Mouse (Mus musculus) megakaryocyte, embryonic 14.5 days (primary cell): Measurements from ENCODE around the gene Tspear. TPM values are rescaled to one million over a fixed set of nuclear protein-coding genes. Genes with fewer than 3 reads are reported as not detected.

Experiments used
- H3K27me3 ChIP-seq: replicated peaks from 2 replicates; pipeline ENCODE3; 2012; ENCODE audit warnings: inconsistent platforms
- H3K36me3 ChIP-seq: replicated peaks from 2 replicates; pipeline ENCODE3; 2012; ENCODE audit warnings: low read length, inconsistent platforms, mixed read lengths
- H3K4me1 ChIP-seq: 2 replicates; pipeline ENCODE4 v1.6.1; 2012; ENCODE audit warnings: inconsistent platforms
- H3K4me3 ChIP-seq: replicated peaks from 2 replicates; pipeline ENCODE3; 2012; ENCODE audit warnings: moderate library complexity, mild to moderate bottlenecking, inconsistent platforms
- H3K9me3 ChIP-seq: 2 replicates; pipeline ENCODE4 v1.6.1; 2012; ENCODE audit warnings: inconsistent platforms
- FLI1 ChIP-seq: IDR thresholded peaks from 2 replicates; pipeline ENCODE4 v1.6.1; 2012; ENCODE audit warnings: low read length, inconsistent platforms, mixed read lengths
- GATA1 ChIP-seq: IDR thresholded peaks from 3 replicates; pipeline ENCODE4 v1.6.1; 2012; ENCODE audit warnings: mixed read lengths, low read length, inconsistent platforms, borderline replicate concordance
- polyA plus RNA-seq: library from polyadenylated mRNA; stranded (reverse); fragments of >175 nt; gene quantifications from 2 replicates; pipeline ENCODE4 v1.2.3, GENCODE M21; 2012; ENCODE audit warnings: low replicate concordance; ENCODE audit not compliant: insufficient read depth

The Tspear gene
- polyA plus RNA-seq, 1 experiment: 1.3 TPM

DNA sequence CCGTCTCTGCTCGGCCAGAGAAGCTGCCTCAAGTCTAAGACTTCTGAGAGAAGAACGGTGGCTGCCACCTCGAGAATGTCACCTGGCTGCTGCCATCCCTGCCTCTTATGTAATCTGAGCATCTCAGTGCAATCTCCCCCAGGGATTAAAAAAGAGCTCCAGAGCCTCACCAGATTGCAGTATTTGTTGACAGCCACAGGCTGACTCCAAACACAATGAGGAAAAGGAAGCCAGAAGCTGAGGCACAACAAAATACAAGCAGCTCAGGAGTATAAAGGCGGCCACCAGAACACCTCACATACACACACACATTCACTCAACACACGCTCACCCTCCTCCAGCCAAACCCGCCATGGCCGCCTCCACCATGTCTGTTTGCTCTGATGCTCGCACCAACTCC lies 149.3 kb downstream of the Tspear start, which contains the start of gene Krtap10-10:
Gene Krtap10-10, plus strand, starts transcription at position 301 of the 400 bp plus-strand sequence.
- Histone ChIP-seq H3K27me3 (peaks cover 6% of the 10 kb centered on the region), H3K36me3 (no peaks in the 10 kb centered on the region), H3K4me3 (no peak within 1 kb of the TSS), H3K4me1 (no peaks in the 10 kb centered on the region), H3K9me3 (peaks cover 15% of the 10 kb centered on the region; the same call in 1 of the 2 replicates)
- TF ChIP-seq GATA1 (no peak), FLI1 (no peak)

DNA sequence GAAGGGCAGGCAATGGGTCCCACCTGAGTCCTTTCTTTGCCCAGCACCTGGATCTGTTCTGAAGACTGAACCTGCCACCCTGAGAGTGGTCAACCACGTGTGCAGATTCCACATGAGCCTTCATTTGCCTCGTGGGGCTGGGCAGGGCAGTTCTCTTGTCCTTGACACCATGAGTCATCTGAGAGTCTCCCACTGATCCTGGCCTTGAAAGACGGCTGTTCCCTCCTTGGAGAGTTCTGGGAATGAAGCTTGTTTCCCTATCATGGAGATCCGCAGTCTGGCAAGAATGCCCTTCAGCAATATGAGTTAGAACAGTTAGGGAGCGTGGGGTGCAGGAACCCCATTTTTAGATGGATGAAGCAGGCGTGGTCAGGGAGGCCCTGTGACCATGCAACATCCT lies 152.6 kb downstream of the Tspear start:
- H3K36me3 ChIP-seq: no peaks in the 10 kb centered on the region
- TF ChIP-seq GATA1 (no peak), FLI1 (no peak)
- H3K4me1 ChIP-seq: no peaks in the 10 kb centered on the region
- H3K9me3 ChIP-seq: peaks cover 41% of the 10 kb centered on the region
- H3K27me3 ChIP-seq: peaks cover 9% of the 10 kb centered on the region
- H3K4me3 ChIP-seq: no peak overlapping the region

DNA sequence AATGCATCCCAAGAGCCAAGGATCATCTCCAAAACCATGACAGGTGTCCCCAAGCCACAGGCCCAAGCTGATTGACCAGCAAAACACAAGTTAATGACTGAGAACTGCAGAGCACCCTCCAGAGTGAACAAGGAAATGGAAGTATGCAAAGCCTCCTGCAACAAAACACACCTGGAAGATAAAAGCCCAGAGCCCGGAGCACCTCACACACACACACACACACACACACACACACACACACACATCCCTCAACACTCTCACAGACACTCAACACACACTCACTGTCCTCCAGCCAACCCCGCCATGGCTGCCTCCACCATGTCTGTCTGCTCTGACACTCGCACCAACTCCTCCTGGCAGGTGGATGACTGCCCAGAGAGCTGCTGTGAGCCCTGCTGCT lies 160.1 kb downstream of the Tspear start, which contains the start of gene Gm36176:
Gene Gm36176, plus strand, starts transcription at position 301 of the 400 bp plus-strand sequence.
- TF ChIP-seq FLI1 (no peak), GATA1 (no peak)
- Histone ChIP-seq H3K36me3 (no peaks in the 10 kb centered on the region), H3K27me3 (peaks cover 17% of the 10 kb centered on the region), H3K4me1 (peaks cover 15% of the 10 kb centered on the region; the same call in 1 of the 2 replicates), H3K4me3 (peak within 1 kb of the TSS; percentile 51), H3K9me3 (peaks cover 58% of the 10 kb centered on the region)

DNA sequence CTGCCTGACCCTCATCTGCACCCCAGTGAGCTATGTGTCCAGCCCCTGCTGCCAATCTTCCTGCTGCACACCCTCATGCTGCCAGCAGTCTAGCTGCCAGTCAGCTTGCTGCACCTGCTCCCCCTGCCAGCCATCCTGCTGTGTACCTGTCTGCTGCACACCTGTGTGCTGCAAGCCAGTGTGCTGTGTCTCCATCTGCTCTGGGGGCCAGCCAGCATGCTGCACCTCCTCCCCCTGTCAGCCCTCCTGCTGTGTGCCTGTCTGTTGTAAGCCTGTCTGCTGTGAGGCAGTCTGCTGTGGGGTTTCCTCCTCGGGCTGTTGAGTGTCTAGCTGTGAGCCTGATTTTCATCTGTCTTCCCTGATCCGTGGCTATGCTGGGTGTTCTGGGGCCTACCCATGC lies 160.6 kb downstream of the Tspear start:
- peak overlapping the region; percentile 51 for H3K4me3 ChIP-seq
- H3K4me1 ChIP-seq: peaks cover 15% of the 10 kb centered on the region; the same call in 1 of the 2 replicates
- H3K27me3 ChIP-seq: peaks cover 17% of the 10 kb centered on the region
- no peak for TF ChIP-seq FLI1
- no peak for TF ChIP-seq GATA1
- no peaks in the 10 kb centered on the region for H3K36me3 ChIP-seq
- H3K9me3 ChIP-seq: peaks cover 53% of the 10 kb centered on the region

DNA sequence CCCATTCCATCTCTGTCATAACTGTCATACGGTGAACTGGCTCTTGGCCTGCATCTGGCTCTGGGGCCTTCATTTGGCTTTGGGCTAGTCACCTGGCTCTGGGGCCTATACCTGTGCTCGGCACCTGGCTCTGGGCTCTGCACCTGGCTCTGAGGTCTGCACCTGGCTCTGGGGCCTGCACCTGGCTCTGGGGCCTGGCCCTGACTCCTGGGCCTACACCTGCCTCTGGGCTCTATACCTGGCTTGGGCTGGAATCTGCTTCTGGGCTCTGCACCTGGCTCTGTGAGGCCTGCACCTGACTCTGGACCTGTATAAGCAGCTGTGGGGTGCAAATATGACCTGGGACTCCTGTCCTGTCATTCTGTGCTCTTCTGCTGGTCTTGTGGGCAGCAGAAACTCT lies 161.2 kb downstream of the Tspear start:
- peaks cover 15% of the 10 kb centered on the region; the same call in 1 of the 2 replicates for H3K4me1 ChIP-seq

DNA sequence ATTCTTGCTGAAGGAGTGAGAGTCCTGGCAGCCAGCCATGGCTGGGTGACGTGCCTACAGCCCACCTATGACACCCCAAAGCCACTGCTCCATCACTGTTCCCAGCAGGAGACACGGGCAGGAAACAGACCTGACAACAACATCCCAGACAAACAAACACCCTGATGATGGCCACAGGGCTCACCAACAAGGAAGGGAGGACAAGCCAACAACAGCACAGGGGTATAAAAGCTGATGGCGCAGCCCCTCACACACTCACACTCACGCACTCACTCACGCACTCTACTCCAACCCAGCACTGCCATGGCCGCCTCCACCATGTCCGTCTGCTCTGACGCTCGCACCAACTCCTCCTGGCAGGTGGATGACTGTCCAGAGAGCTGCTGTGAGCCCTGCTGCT lies 166.2 kb downstream of the Tspear start, which contains the start of gene Gm10318:
Gene Gm10318, plus strand, starts transcription at position 301 of the 400 bp plus-strand sequence.
- TF ChIP-seq GATA1 (no peak), FLI1 (no peak)
- no peaks in the 10 kb centered on the region for H3K36me3 ChIP-seq
- peaks cover 24% of the 10 kb centered on the region for H3K9me3 ChIP-seq
- no peak within 1 kb of the TSS for H3K4me3 ChIP-seq
- H3K27me3 ChIP-seq: peaks cover 22% of the 10 kb centered on the region
- H3K4me1 ChIP-seq: peaks cover 9% of the 10 kb centered on the region; the same call in 1 of the 2 replicates

More for the DNA sequence above, 161.2 kb downstream of the Tspear start:
- peaks cover 47% of the 10 kb centered on the region for H3K9me3 ChIP-seq
- H3K36me3 ChIP-seq: no peaks in the 10 kb centered on the region
- H3K27me3 ChIP-seq: peaks cover 22% of the 10 kb centered on the region
- H3K4me3 ChIP-seq: no peak overlapping the region
- TF ChIP-seq GATA1 (no peak), FLI1 (no peak)

DNA sequence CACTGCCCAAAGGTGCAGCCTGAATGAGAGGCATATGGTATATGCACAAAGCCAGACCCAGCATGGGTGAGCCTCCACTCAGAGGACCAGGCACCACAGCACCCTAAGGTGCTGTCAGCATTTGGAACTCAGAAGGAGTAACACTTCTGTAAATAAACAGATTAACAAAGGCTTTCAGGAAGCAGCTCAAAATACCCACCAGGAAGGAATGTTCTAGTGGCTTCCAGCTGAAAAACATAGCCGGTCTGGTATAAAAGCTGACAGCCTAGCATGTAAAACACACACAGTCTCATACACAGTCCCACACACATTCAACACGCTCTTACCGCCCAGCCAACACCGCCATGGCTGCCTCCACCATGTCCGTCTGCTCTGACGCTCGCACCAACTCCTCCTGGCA lies 175.3 kb downstream of the Tspear start, which contains the start of gene Gm3285:
Gene Gm3285, plus strand, starts transcription at position 301 of the 400 bp plus-strand sequence.
- Histone ChIP-seq H3K36me3 (no peaks in the 10 kb centered on the region), H3K27me3 (peaks cover 33% of the 10 kb centered on the region), H3K4me1 (peaks cover 10% of the 10 kb centered on the region), H3K9me3 (peaks cover 13% of the 10 kb centered on the region), H3K4me3 (no peak within 1 kb of the TSS)
- TF ChIP-seq FLI1 (no peak), GATA1 (no peak)

DNA sequence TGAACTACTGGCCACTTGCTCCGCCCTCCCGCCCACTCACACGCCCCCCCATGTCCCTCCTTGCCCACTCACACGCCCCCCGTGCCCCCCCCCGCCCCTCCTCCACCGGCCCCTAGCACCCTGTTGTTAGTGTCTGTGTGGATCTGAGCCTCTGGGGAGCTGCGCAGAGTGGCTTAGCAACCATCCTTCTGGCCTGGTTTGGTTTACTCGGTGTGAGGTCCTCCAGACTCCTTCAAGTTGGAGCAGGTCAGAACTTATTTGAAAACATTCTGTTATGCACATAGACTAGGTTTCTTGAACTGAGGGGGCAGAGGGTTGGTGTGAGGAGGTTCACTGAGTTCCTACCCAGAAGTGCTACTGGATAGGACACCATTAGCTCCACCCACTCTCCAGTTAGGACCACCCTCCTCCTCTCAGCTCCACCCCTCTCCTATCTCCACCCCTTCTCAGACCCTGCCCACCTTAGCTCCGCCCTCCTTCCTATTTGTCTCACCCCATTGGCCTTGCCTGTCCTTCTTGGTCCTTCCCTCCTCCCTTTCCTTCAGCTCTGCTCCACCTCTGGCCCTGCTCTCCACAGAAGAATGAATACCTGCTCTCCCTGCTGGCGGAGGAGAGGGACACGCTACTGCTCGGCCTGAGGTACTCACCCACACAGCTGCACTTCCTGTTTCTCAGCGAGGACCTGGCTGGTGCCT lies 177.8 kb downstream of the Tspear start:
- H3K4me3 ChIP-seq: peak overlapping the region; percentile 87
- no peak for TF ChIP-seq FLI1
- peaks cover 36% of the 10 kb centered on the region for H3K27me3 ChIP-seq

DNA sequence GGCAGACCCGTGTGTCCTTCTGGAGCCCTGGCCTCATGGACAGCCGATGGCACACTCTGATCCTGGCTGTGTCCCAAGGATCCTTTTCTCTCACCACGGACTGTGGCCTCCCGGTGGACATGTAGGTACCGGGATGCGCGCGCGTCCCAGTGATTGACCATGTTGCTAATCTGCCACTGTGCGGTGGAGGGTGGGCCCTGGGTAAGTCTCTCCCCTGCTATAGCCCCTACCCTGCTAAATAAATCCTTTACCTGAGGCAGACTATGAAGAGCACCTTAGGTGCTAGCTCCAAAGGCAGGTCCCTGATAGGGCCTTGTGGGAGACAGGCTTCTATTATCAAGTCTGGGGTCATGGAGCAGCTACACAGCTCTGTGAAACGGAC lies 178.4 kb downstream of the Tspear start:
- Histone ChIP-seq H3K4me3 (peak overlapping the region; percentile 87), H3K9me3 (no peaks in the 10 kb centered on the region), H3K36me3 (no peaks in the 10 kb centered on the region), H3K4me1 (peaks cover 10% of the 10 kb centered on the region), H3K27me3 (peaks cover 39% of the 10 kb centered on the region)
- no peak for TF ChIP-seq FLI1
- TF ChIP-seq GATA1: no peak

More for the DNA sequence above, 177.8 kb downstream of the Tspear start:
- Histone ChIP-seq H3K36me3 (no peaks in the 10 kb centered on the region), H3K4me1 (peaks cover 10% of the 10 kb centered on the region), H3K9me3 (no peaks in the 10 kb centered on the region)

DNA sequence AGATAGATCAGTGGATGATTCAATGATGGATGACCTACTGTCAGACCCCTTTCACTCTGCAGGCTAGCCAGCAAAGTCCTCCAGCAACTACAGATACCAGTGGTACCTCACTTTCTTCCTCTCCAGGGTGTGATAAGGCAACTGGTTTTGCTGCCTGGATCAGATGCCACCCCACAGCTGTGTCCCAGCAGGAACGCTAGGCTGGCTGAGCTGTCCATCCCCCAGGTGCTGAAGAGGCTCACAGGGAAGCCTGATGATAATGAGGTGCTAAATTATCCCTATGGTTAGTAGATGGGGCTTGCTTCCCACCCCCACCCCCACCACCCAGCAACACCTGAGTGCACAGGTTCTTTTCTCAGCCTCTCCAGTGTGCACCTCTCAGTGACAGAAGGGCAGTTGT lies 181.2 kb downstream of the Tspear start:
- Histone ChIP-seq H3K4me3 (no peak overlapping the region), H3K9me3 (peaks cover 10% of the 10 kb centered on the region), H3K4me1 (peaks cover 10% of the 10 kb centered on the region), H3K36me3 (no peaks in the 10 kb centered on the region), H3K27me3 (peaks cover 29% of the 10 kb centered on the region)
- TF ChIP-seq GATA1 (no peak), FLI1 (no peak)
